Mouse (Mus musculus): ENCODE data around the gene Nupl1. TPM values are rescaled to one million over a fixed set of nuclear protein-coding genes. Genes with fewer than 3 reads are reported as not detected.

Nupl1 gene
- total and polyA plus RNA-seq, 2 experiments = not detected

GRCm38 (mm10) chr14:60217616-60218015, 33.6 kb downstream of the Nupl1 start:
- DNase-seq (ENCODE audit: extremely low read depth, low read depth, low spot score) = no peak
- no peak overlapping the region for H3K9ac ChIP-seq (ENCODE audit: low read depth, low read length)
- H3K27ac ChIP-seq (replicated peaks; ENCODE audit: insufficient read depth, low read depth, low read length) = no peak overlapping the region
- H3K27me3 ChIP-seq (ENCODE audit: control insufficient read depth, insufficient read depth, low read length) = no peaks in the 10 kb centered on the region
- no peak for TF ChIP-seq CTCF (IDR thresholded peaks at IDR 0.05; ENCODE audit: low read depth, low read length)
- 100% methylated on average over 4 of the region's 4 CpGs for WGBS
- no peaks in the 10 kb centered on the region for H3K79me2 ChIP-seq (ENCODE audit: control insufficient read depth, insufficient read depth, low read length)
- no peak overlapping the region for H3K4me3 ChIP-seq (ENCODE audit: insufficient read depth, low read depth, low read length)
- peaks cover 25% of the 10 kb centered on the region for H3K36me3 ChIP-seq (ENCODE audit: control insufficient read depth, insufficient read depth, low read length)
- H3K4me1 ChIP-seq (ENCODE audit: control insufficient read depth, insufficient read depth, low read length) = no peaks in the 10 kb centered on the region

DNA sequence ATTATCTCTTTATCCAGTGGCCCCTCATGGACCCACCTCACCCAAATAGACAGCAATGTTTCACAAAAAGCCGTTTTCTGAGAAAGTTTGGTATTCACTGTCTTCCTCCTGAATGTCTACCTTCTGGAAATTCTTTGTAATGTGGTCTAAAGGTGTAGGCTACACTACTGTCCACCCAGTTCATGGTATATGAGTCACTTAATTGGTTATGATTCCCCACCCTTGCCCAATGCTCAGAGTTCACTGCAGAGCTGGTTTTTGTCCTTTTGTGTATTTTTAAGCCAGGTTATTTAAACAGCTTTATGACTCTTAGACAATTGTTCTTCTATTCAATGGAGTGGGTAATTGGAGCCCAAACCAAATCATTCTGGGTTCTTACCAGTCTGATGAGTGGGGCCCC, 35.1 kb downstream of the Nupl1 start:
- Histone ChIP-seq H3K4me1 (ENCODE audit: control insufficient read depth, insufficient read depth, low read length) (no peaks in the 10 kb centered on the region), H3K9ac (ENCODE audit: low read depth, low read length) (no peak overlapping the region), H3K79me2 (ENCODE audit: control insufficient read depth, insufficient read depth, low read length) (no peaks in the 10 kb centered on the region), H3K36me3 (ENCODE audit: control insufficient read depth, insufficient read depth, low read length) (peaks cover 18% of the 10 kb centered on the region), H3K4me3 (ENCODE audit: insufficient read depth, low read depth, low read length) (no peak overlapping the region), H3K27me3 (ENCODE audit: control insufficient read depth, insufficient read depth, low read length) (no peaks in the 10 kb centered on the region), H3K27ac (replicated peaks; ENCODE audit: insufficient read depth, low read depth, low read length) (no peak overlapping the region)
- TF ChIP-seq POLR2A (IDR thresholded peaks at IDR 0.05; ENCODE audit: extremely low read depth, insufficient read depth, low read length) (no peak), CTCF (IDR thresholded peaks at IDR 0.05; ENCODE audit: low read depth, low read length) (no peak)
- WGBS = 100% methylated on average over 1 of the region's 1 CpGs
- no peak for DNase-seq (ENCODE audit: extremely low read depth, low read depth, low spot score)

DNA sequence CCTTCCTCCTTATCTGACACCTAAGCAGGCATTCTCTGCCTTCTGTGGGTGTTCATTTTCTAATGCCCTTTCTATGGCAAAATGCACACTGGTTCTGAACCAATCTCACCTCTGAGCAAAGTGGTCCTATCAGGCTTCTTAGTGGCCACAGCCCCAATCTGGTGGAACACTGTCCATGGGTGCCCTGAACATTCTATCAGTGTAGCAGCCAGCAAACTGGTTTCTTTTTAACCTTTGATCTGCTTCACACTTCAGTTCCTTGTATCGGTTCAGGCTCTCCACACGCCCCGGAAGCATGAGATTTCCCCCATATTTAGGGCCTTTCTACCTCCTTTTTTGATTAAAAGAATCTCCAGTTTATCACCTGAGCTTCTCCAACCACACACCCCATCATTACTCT, 36.2 kb downstream of the Nupl1 start:
- Histone ChIP-seq H3K27me3 (ENCODE audit: control insufficient read depth, insufficient read depth, low read length) (no peaks in the 10 kb centered on the region), H3K9ac (ENCODE audit: low read depth, low read length) (no peak overlapping the region), H3K4me3 (ENCODE audit: insufficient read depth, low read depth, low read length) (no peak overlapping the region), H3K27ac (replicated peaks; ENCODE audit: insufficient read depth, low read depth, low read length) (no peak overlapping the region), H3K79me2 (ENCODE audit: control insufficient read depth, insufficient read depth, low read length) (no peaks in the 10 kb centered on the region), H3K36me3 (ENCODE audit: control insufficient read depth, insufficient read depth, low read length) (peaks cover 14% of the 10 kb centered on the region), H3K4me1 (ENCODE audit: control insufficient read depth, insufficient read depth, low read length) (no peaks in the 10 kb centered on the region)
- 92% methylated on average over 3 of the region's 3 CpGs for WGBS
- DNase-seq (ENCODE audit: extremely low read depth, low read depth, low spot score) = no peak
- TF ChIP-seq CTCF (IDR thresholded peaks at IDR 0.05; ENCODE audit: low read depth, low read length) = no peak
- no peak for TF ChIP-seq POLR2A (IDR thresholded peaks at IDR 0.05; ENCODE audit: extremely low read depth, insufficient read depth, low read length)

DNA sequence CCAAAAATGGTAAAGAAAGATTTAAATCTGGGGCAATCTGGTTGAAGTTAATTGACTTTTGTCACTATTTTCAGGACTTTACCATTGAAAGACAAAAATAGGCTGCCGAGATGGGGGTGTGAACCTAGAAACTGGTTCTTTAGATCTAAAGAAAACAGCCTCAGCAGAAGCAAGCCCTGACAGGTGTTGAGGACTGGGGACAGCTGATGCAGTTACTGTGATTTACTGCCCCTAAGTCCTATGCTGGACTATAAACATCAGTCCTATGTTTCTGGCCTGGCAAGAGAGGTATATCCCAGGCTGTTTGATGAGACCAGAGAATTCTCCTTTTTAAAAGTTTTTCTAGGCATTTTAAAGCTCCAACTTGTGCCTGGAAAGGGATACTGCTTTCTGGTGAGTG, 37.2 kb downstream of the Nupl1 start:
- Histone ChIP-seq H3K27ac (replicated peaks; ENCODE audit: insufficient read depth, low read depth, low read length) (no peak overlapping the region), H3K9ac (ENCODE audit: low read depth, low read length) (no peak overlapping the region), H3K36me3 (ENCODE audit: control insufficient read depth, insufficient read depth, low read length) (peaks cover 11% of the 10 kb centered on the region), H3K79me2 (ENCODE audit: control insufficient read depth, insufficient read depth, low read length) (no peaks in the 10 kb centered on the region), H3K27me3 (ENCODE audit: control insufficient read depth, insufficient read depth, low read length) (no peaks in the 10 kb centered on the region), H3K4me3 (ENCODE audit: insufficient read depth, low read depth, low read length) (no peak overlapping the region), H3K4me1 (ENCODE audit: control insufficient read depth, insufficient read depth, low read length) (no peaks in the 10 kb centered on the region)
- 86% methylated on average over 1 of the region's 1 CpGs for WGBS
- DNase-seq (ENCODE audit: extremely low read depth, low read depth, low spot score) = no peak
- no peak for TF ChIP-seq POLR2A (IDR thresholded peaks at IDR 0.05; ENCODE audit: extremely low read depth, insufficient read depth, low read length)
- no peak for TF ChIP-seq CTCF (IDR thresholded peaks at IDR 0.05; ENCODE audit: low read depth, low read length)

GRCm38 (mm10) chr14:60209166-60209565, 42.1 kb downstream of the Nupl1 start:
- Histone ChIP-seq H3K36me3 (ENCODE audit: control insufficient read depth, insufficient read depth, low read length) (no peaks in the 10 kb centered on the region), H3K27ac (replicated peaks; ENCODE audit: insufficient read depth, low read depth, low read length) (no peak overlapping the region), H3K79me2 (ENCODE audit: control insufficient read depth, insufficient read depth, low read length) (no peaks in the 10 kb centered on the region), H3K27me3 (ENCODE audit: control insufficient read depth, insufficient read depth, low read length) (no peaks in the 10 kb centered on the region), H3K9ac (ENCODE audit: low read depth, low read length) (no peak overlapping the region), H3K4me1 (ENCODE audit: control insufficient read depth, insufficient read depth, low read length) (no peaks in the 10 kb centered on the region), H3K4me3 (ENCODE audit: insufficient read depth, low read depth, low read length) (no peak overlapping the region)
- DNase-seq (ENCODE audit: extremely low read depth, low read depth, low spot score) = no peak
- TF ChIP-seq CTCF (IDR thresholded peaks at IDR 0.05; ENCODE audit: low read depth, low read length) (no peak), POLR2A (IDR thresholded peaks at IDR 0.05; ENCODE audit: extremely low read depth, insufficient read depth, low read length) (no peak)
- 82% methylated on average over 7 of the region's 7 CpGs for WGBS

DNA sequence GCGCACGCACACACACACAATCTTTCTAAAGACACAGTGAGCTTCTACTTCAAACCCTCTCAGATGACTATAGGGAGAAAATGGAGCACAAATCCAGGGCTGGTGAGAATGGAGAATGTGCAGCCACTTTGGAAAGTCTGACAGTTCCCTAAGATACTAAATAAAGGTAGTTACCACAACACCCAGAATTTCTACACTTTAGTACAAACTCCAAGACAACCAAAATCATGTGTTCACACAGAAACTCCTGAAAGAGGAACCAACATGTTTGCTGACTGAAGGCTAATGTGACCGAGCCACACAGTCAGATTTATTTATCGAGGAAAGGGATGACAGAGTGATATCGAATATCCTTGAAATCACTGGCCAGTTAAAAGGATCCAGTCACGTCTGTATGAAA, 46.2 kb downstream of the Nupl1 start:
- H3K9ac ChIP-seq (ENCODE audit: low read depth, low read length) = no peak overlapping the region
- 88% methylated on average over 6 of the region's 6 CpGs for WGBS
- H3K79me2 ChIP-seq (ENCODE audit: control insufficient read depth, insufficient read depth, low read length) = no peaks in the 10 kb centered on the region
- no peaks in the 10 kb centered on the region for H3K27me3 ChIP-seq (ENCODE audit: control insufficient read depth, insufficient read depth, low read length)
- no peaks in the 10 kb centered on the region for H3K36me3 ChIP-seq (ENCODE audit: control insufficient read depth, insufficient read depth, low read length)
- TF ChIP-seq POLR2A (IDR thresholded peaks at IDR 0.05; ENCODE audit: extremely low read depth, insufficient read depth, low read length) (no peak), CTCF (IDR thresholded peaks at IDR 0.05; ENCODE audit: low read depth, low read length) (no peak)
- no peak overlapping the region for H3K4me3 ChIP-seq (ENCODE audit: insufficient read depth, low read depth, low read length)
- no peaks in the 10 kb centered on the region for H3K4me1 ChIP-seq (ENCODE audit: control insufficient read depth, insufficient read depth, low read length)
- no peak overlapping the region for H3K27ac ChIP-seq (replicated peaks; ENCODE audit: insufficient read depth, low read depth, low read length)
- DNase-seq (ENCODE audit: extremely low read depth, low read depth, low spot score) = peak; percentile 3
